Mouse (Mus musculus): ENCODE measurements around the gene Tmem88b. TPM values are rescaled to one million over a fixed set of nuclear protein-coding genes. Genes with fewer than 3 reads are reported as not detected.

Gene Tmem88b
- polyA plus RNA-seq, 1 experiment from 2014 or later: 1.3 TPM

GRCm38 (mm10) chr4:155736421-155736820 lies 49.3 kb downstream of the Tmem88b start:
- 91% methylated on average over 5 of the region's 5 CpGs for WGBS
- peaks cover 18% of the 10 kb centered on the region for H3K4me1 ChIP-seq (ENCODE audit: control insufficient read depth, insufficient read depth, low read depth, low read length)
- no peak overlapping the region for H3K27ac ChIP-seq (ENCODE audit: low read depth, low read length)
- peaks cover 17% of the 10 kb centered on the region for H3K36me3 ChIP-seq (ENCODE audit: control insufficient read depth, insufficient read depth, low read length)
- ATAC-seq: no peak
- no peak overlapping the region for H3K4me3 ChIP-seq (ENCODE audit: low read length)
- H3K4me2 ChIP-seq (ENCODE audit: low read length): peak overlapping the region; percentile 72
- H3K9me3 ChIP-seq (ENCODE audit: control insufficient read depth, low read length): no peaks in the 10 kb centered on the region
- no peak overlapping the region for H3K9ac ChIP-seq (ENCODE audit: low read depth, low read length)
- no peaks in the 10 kb centered on the region for H3K27me3 ChIP-seq (replicated peaks; ENCODE audit: control insufficient read depth, insufficient read depth, low read length)

- Histone ChIP-seq H3K9me3 (ENCODE audit: control insufficient read depth, low read length) (no peaks in the 10 kb centered on the region), H3K4me3 (ENCODE audit: low read length) (peak overlapping the region; percentile 86), H3K9ac (ENCODE audit: low read depth, low read length) (peak overlapping the region; percentile 96), H3K4me2 (ENCODE audit: low read length) (peak overlapping the region; percentile 72), H3K4me1 (ENCODE audit: control insufficient read depth, insufficient read depth, low read depth, low read length) (peaks cover 18% of the 10 kb centered on the region), H3K27ac (ENCODE audit: low read depth, low read length) (peak overlapping the region; percentile 97), H3K27me3 (replicated peaks; ENCODE audit: control insufficient read depth, insufficient read depth, low read length) (no peaks in the 10 kb centered on the region), H3K36me3 (ENCODE audit: control insufficient read depth, insufficient read depth, low read length) (peaks cover 12% of the 10 kb centered on the region)
- ATAC-seq: no peak
- 64% methylated on average over 5 of the region's 5 CpGs for whole genome bisulfite sequencing
Measured at GRCm38 (mm10) chr4:155735788-155736187, 49.9 kb downstream of the Tmem88b start.

GRCm38 (mm10) chr4:155734951-155735702 lies 50.5 kb downstream of the Tmem88b start:
- Histone ChIP-seq H3K9ac (ENCODE audit: low read depth, low read length) (peak overlapping the region; percentile 96), H3K4me3 (ENCODE audit: low read length) (peak overlapping the region; percentile 86), H3K4me2 (ENCODE audit: low read length) (peak overlapping the region; percentile 72), H3K36me3 (ENCODE audit: control insufficient read depth, insufficient read depth, low read length) (peaks cover 6% of the 10 kb centered on the region), H3K4me1 (ENCODE audit: control insufficient read depth, insufficient read depth, low read depth, low read length) (peaks cover 18% of the 10 kb centered on the region), H3K27me3 (replicated peaks; ENCODE audit: control insufficient read depth, insufficient read depth, low read length) (no peaks in the 10 kb centered on the region), H3K9me3 (ENCODE audit: control insufficient read depth, low read length) (no peaks in the 10 kb centered on the region), H3K27ac (ENCODE audit: low read depth, low read length) (peak overlapping the region; percentile 97)
- WGBS: under 1% methylated on average over 39 of the region's 79 CpGs
- ATAC-seq: peak; percentile 75

- peaks cover 18% of the 10 kb centered on the region for H3K4me1 ChIP-seq (ENCODE audit: control insufficient read depth, insufficient read depth, low read depth, low read length)
- 2% methylated on average over 22 of the region's 35 CpGs for WGBS
- peak within 1 kb of the TSS; percentile 97 for H3K27ac ChIP-seq (ENCODE audit: low read depth, low read length)
- ATAC-seq: peak; percentile 92
- H3K27me3 ChIP-seq (replicated peaks; ENCODE audit: control insufficient read depth, insufficient read depth, low read length): no peaks in the 10 kb centered on the region
- H3K4me3 ChIP-seq (ENCODE audit: low read length): peak within 1 kb of the TSS; percentile 86
- H3K36me3 ChIP-seq (ENCODE audit: control insufficient read depth, insufficient read depth, low read length): peaks cover 4% of the 10 kb centered on the region; the same call in 1 of the 2 replicates
- H3K9ac ChIP-seq (ENCODE audit: low read depth, low read length): peak within 1 kb of the TSS; percentile 96
- H3K9me3 ChIP-seq (ENCODE audit: control insufficient read depth, low read length): no peaks in the 10 kb centered on the region
- peak within 1 kb of the TSS; percentile 72 for H3K4me2 ChIP-seq (ENCODE audit: low read length)
Measured at GRCm38 (mm10) chr4:155734350-155734941, 51.2 kb downstream of the Tmem88b start, which contains the start of gene Tmem240. Gene Tmem240, plus strand, starts transcription at chr4:155734800.

- Histone ChIP-seq H3K36me3 (ENCODE audit: control insufficient read depth, insufficient read depth, low read length) (peaks cover 4% of the 10 kb centered on the region; the same call in 1 of the 2 replicates), H3K27me3 (replicated peaks; ENCODE audit: control insufficient read depth, insufficient read depth, low read length) (no peaks in the 10 kb centered on the region), H3K4me3 (ENCODE audit: low read length) (no peak overlapping the region), H3K9me3 (ENCODE audit: control insufficient read depth, low read length) (no peaks in the 10 kb centered on the region), H3K9ac (ENCODE audit: low read depth, low read length) (no peak overlapping the region), H3K4me2 (ENCODE audit: low read length) (no peak overlapping the region), H3K4me1 (ENCODE audit: control insufficient read depth, insufficient read depth, low read depth, low read length) (peaks cover 18% of the 10 kb centered on the region), H3K27ac (ENCODE audit: low read depth, low read length) (no peak overlapping the region)
- WGBS: 90% methylated on average over 10 of the region's 10 CpGs
- no peak for ATAC-seq
Measured at GRCm38 (mm10) chr4:155733267-155733666, 52.4 kb downstream of the Tmem88b start.

Small RNAs within 50 kb of the gene (microRNA-seq; reads per million reads assigned to microRNA genes)
- not detected for gene Gm27743

Other genes starting within 250 kb of the Tmem88b start
- gene Nadk, start 223.5 kb downstream of the Tmem88b start, polyA plus RNA-seq (2015; fragmentation: Nextera tagmentation; extraction: Ambion mirVana): 80.0 and 88.9 TPM in 2 replicates
- gene Slc35e2, start 184.5 kb downstream of the Tmem88b start, polyA plus RNA-seq (2015; fragmentation: Nextera tagmentation; extraction: Ambion mirVana): 12.3 and 16.4 TPM in 2 replicates
- 50.0 and 54.9 TPM in 2 replicates for gene Cdk11b, start 161.0 kb downstream of the Tmem88b start, polyA plus RNA-seq (2015; fragmentation: Nextera tagmentation; extraction: Ambion mirVana)
- gene Gm10563, start 140.5 kb downstream of the Tmem88b start, polyA plus RNA-seq (2015; fragmentation: Nextera tagmentation; extraction: Ambion mirVana): not detected in 2 replicates
- 2.9 and 5.3 TPM in 2 replicates for gene Mmp23, start 132.5 kb downstream of the Tmem88b start, polyA plus RNA-seq (2015; fragmentation: Nextera tagmentation; extraction: Ambion mirVana)
- 54.4 and 55.7 TPM in 2 replicates for gene Mib2, start 116.7 kb downstream of the Tmem88b start, polyA plus RNA-seq (2015; fragmentation: Nextera tagmentation; extraction: Ambion mirVana)
- 14.2 and 15.5 TPM in 2 replicates for gene Fndc10, start 91.5 kb downstream of the Tmem88b start, polyA plus RNA-seq (2015; fragmentation: Nextera tagmentation; extraction: Ambion mirVana)
- gene Ssu72, start 81.1 kb downstream of the Tmem88b start, polyA plus RNA-seq (2015; fragmentation: Nextera tagmentation; extraction: Ambion mirVana): 166 and 178 TPM in 2 replicates
- 17.4 and 22.2 TPM in 2 replicates for gene Tmem240, start 51.1 kb downstream of the Tmem88b start, polyA plus RNA-seq (2015; fragmentation: Nextera tagmentation; extraction: Ambion mirVana)
- 93.9 and 100 TPM in 2 replicates for gene Atad3a, start 24.8 kb downstream of the Tmem88b start, polyA plus RNA-seq (2015; fragmentation: Nextera tagmentation; extraction: Ambion mirVana)
- gene Vwa1, start 11.2 kb downstream of the Tmem88b start, polyA plus RNA-seq (2015; fragmentation: Nextera tagmentation; extraction: Ambion mirVana): 38.0 and 39.0 TPM in 2 replicates
- gene Ankrd65, start 4.6 kb upstream of the Tmem88b start, polyA plus RNA-seq (2015; fragmentation: Nextera tagmentation; extraction: Ambion mirVana): not detected in 2 replicates
- 251 and 267 TPM in 2 replicates for gene Mrpl20, start 17.0 kb upstream of the Tmem88b start, polyA plus RNA-seq (2015; fragmentation: Nextera tagmentation; extraction: Ambion mirVana)
- 118 and 132 TPM in 2 replicates for gene Ccnl2, start 26.6 kb upstream of the Tmem88b start, polyA plus RNA-seq (2015; fragmentation: Nextera tagmentation; extraction: Ambion mirVana)
- 133 and 143 TPM in 2 replicates for gene Aurkaip1, start 45.4 kb upstream of the Tmem88b start, polyA plus RNA-seq (2015; fragmentation: Nextera tagmentation; extraction: Ambion mirVana)
- gene Mxra8, start 53.8 kb upstream of the Tmem88b start, polyA plus RNA-seq (2015; fragmentation: Nextera tagmentation; extraction: Ambion mirVana): 35.7 and 36.5 TPM in 2 replicates
- 10.2 and 10.7 TPM in 2 replicates for gene Dvl1, start 61.5 kb upstream of the Tmem88b start, polyA plus RNA-seq (2015; fragmentation: Nextera tagmentation; extraction: Ambion mirVana)
- 0.29 and 0.40 TPM in 2 replicates for gene Tas1r3, start 77.5 kb upstream of the Tmem88b start, polyA plus RNA-seq (2015; fragmentation: Nextera tagmentation; extraction: Ambion mirVana)
- 30.2 and 31.7 TPM in 2 replicates for gene Cptp, start 83.6 kb upstream of the Tmem88b start, polyA plus RNA-seq (2015; fragmentation: Nextera tagmentation; extraction: Ambion mirVana)
- gene Ints11, start 83.7 kb upstream of the Tmem88b start, polyA plus RNA-seq (2015; fragmentation: Nextera tagmentation; extraction: Ambion mirVana): 67.2 and 74.7 TPM in 2 replicates
- gene Pusl1, start 105.9 kb upstream of the Tmem88b start, polyA plus RNA-seq (2015; fragmentation: Nextera tagmentation; extraction: Ambion mirVana): 66.6 and 66.7 TPM in 2 replicates
- 62.3 and 74.5 TPM in 2 replicates for gene Acap3, start 105.9 kb upstream of the Tmem88b start, polyA plus RNA-seq (2015; fragmentation: Nextera tagmentation; extraction: Ambion mirVana)
- gene Ube2j2, start 158.0 kb upstream of the Tmem88b start, polyA plus RNA-seq (2015; fragmentation: Nextera tagmentation; extraction: Ambion mirVana): 97.6 and 98.8 TPM in 2 replicates
- 13.9 and 16.4 TPM in 2 replicates for gene C1qtnf12, start 176.4 kb upstream of the Tmem88b start, polyA plus RNA-seq (2015; fragmentation: Nextera tagmentation; extraction: Ambion mirVana)
- 35.5 and 35.7 TPM in 2 replicates for gene B3galt6, start 206.8 kb upstream of the Tmem88b start, polyA plus RNA-seq (2015; fragmentation: Nextera tagmentation; extraction: Ambion mirVana)
- gene Sdf4, start 207.0 kb upstream of the Tmem88b start, polyA plus RNA-seq (2015; fragmentation: Nextera tagmentation; extraction: Ambion mirVana): 120 and 124 TPM in 2 replicates
- gene Tnfrsf4, start 228.0 kb upstream of the Tmem88b start, polyA plus RNA-seq (2015; fragmentation: Nextera tagmentation; extraction: Ambion mirVana): 0.64 TPM in 1 of 2 replicates, not detected in the other
- 1.7 and 1.8 TPM in 2 replicates for gene Tnfrsf18, start 240.3 kb upstream of the Tmem88b start, polyA plus RNA-seq (2015; fragmentation: Nextera tagmentation; extraction: Ambion mirVana)

Measured in hindbrain, embryonic 16.5 days (tissue).